Mouse (Mus musculus) spleen, adult 2 months (tissue): ENCODE measurements at regions not wholly inside any gene's neighbourhood (a gene's known extent, or its start where the extent isn't known, plus 50 kb on each side); places are given as distances from the start of the nearest gene placed in this dataset.

Experiments
- CTCF ChIP-seq: fragments of 200-500 bp; IDR thresholded peaks from 2 replicates; pipeline ENCODE4 v1.5.1; 2011; ENCODE audit warnings: mild to moderate bottlenecking, inconsistent platforms; ENCODE audit not compliant: insufficient read depth, insufficient read length, insufficient replicate concordance; ENCODE audit errors: extremely low read depth
- POLR2A ChIP-seq: fragments of 200-500 bp; IDR thresholded peaks from 2 replicates; pipeline ENCODE4 v1.6.1; 2011; ENCODE audit warnings: low read depth, low read length, inconsistent platforms

GRCm38 (mm10) chrX:11443543-11443942, 115.9 kb downstream of the H2al1j start:
- no peak for TF ChIP-seq CTCF
- no peak for TF ChIP-seq POLR2A
